Mouse (Mus musculus) testis, adult 2 months (tissue): ENCODE data around the gene Gm1979.
"Not testable (repeated sequence)": the region's sequence is repeated elsewhere in the genome, so short reads cannot be mapped to it uniquely, and the experiment has no call there.

ENCODE experiments used
- CTCF ChIP-seq: fragments of 200-500 bp; IDR thresholded peaks from 2 replicates; pipeline ENCODE4 v1.5.1; 2012; ENCODE audit warnings: low read depth, mild to moderate bottlenecking, inconsistent platforms, low read length, moderate library complexity; ENCODE audit not compliant: control insufficient read depth, insufficient read depth, insufficient replicate concordance
- POLR2A ChIP-seq: fragments of 200-500 bp; IDR thresholded peaks from 2 replicates; pipeline ENCODE4 v1.6.1; 2012; ENCODE audit warnings: low read depth, mild to moderate bottlenecking, inconsistent platforms, low read length, moderate library complexity; ENCODE audit not compliant: control insufficient read depth

- TF ChIP-seq CTCF, POLR2A: not testable (repeated sequence)
Measured at GRCm38 (mm10) chr5:26006937-26007695, 2.5 kb upstream of the Gm1979 start.
